Mouse (Mus musculus) G1E-ER4 (cell line): ENCODE data around the gene Gm10720. TPM values are rescaled to one million over a fixed set of nuclear protein-coding genes. Genes with fewer than 3 reads are reported as not detected.
"Not testable (repeated sequence)": the region's sequence is repeated elsewhere in the genome, so short reads cannot be mapped to it uniquely, and the experiment has no call there.

Experiments used
- GATA1 ChIP-seq: IDR thresholded peaks from one replicate; pipeline ENCODE4 v1.8.0; 2012; ENCODE audit warnings: low read length, inconsistent platforms
- polyA plus RNA-seq: library from polyadenylated mRNA; stranded (reverse); fragments of >175 nt; gene quantifications from 2 replicates; pipeline ENCODE4 v1.2.3, GENCODE M21; 2012

Gm10720 gene
- not detected in 2 replicates for polyA plus RNA-seq

DNA sequence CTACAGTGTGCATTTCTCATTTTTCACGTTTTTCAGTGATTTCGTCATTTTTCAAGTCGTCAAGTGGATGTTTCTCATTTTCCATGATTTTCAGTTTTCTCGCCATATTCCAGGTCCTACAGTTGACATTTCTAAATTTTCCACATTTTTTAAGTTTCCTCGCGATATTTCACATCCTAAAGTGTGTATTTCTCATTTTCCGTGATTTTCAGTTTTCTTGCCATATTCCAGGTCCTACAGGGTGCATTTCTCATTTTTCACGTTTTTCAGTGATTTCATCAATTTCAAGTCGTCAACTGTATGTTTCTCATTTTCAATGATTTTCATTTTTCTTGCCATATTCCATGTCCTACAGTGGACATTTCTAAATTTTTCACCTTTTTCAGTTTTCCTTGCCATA lies at the start of gene Gm10720:
Gm10720 (plus strand) TSS at position 301 of the 400 bp plus-strand sequence.
- not testable (repeated sequence) for TF ChIP-seq GATA1

DNA sequence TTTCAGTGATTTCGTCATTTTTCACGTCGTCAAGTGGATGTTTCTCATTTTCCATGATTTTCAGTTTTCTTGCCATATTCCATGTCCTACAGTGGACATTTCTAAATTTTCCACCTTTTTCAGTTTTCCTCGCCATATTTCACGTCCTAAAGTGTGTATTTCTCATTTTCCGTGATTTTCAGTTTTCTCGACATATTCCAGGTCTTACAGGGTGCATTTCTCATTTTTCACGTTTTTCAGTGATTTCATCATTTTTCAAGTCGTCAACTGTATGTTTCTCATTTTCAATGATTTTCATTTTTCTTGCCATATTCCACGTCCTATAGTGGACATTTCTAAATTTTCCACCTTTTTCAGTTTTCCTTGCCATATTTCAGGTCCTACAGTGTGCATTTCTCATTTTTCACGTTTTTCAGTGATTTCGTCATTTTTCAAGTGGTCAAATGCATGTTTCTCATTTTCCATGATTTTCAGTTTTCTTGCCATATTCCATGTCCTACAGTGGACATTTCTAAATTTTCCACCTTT lies 14.9 kb upstream of the Gm10720 start, which contains the start of gene Gm10722:
Gm10722 (plus strand) TSS at position 478 of the 528 bp plus-strand sequence.
- TF ChIP-seq GATA1, result not testable (repeated sequence)

DNA sequence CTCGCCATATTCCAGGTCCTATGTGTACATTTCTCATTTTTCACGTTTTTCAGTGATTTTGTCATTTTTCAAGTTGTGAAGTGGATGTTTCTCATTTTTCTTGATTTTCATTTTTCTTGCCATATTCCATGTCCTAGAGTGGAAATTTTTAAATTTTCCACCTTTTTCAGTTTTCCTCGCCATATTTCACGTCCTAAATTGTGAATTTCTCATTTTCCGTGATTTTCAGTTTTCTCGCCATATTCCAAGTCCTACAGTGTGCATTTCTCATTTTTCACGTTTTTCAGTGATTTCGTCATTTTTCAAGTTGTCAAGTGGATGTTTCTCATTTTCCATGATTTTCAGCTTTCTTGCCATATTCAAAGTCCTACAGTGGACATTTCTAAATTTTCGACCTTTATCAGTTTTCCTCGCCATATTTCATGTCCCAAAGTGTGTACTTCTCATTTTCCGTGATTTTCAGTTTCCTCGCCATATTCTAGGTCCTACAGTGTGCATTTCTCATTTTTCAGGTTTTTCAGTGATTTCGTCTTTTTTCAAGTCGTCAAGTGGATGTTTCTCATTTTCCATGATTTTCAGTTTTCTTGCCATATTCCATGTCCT lies 12.6 kb upstream of the Gm10720 start, which contains the start of gene Gm11168:
Gm11168 (plus strand) TSS at position 553 of the 603 bp plus-strand sequence.
- TF ChIP-seq GATA1, result not testable (repeated sequence)

DNA sequence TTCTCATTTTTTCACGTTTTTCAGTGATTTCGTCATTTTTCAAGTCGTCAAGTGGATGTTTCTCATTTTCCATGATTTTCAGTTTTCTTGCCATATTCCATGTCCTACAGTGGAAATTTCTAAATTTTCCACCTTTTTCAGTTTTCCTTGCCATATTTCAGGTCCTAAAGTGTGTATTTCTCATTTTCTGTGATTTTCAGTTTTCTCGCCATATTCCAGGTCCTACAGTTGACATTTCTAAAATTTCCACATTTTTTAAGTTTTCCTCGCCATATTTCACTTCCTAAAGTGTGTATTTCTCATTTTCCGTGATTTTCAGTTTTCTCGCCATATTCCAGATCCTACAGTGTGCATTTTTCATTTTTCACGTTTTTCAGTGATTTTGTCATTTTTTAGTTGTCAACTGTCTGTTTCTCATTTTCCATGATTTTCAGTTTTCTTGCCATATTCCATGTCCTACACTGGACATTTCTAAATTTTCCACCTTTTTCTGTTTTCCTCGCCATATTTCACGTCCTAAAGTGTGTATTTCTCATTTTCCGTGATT lies 2.6 kb upstream of the Gm10720 start, which contains the start of gene Gm10721:
Gm10721 (plus strand) TSS at position 408 of the 547 bp plus-strand sequence.
- TF ChIP-seq GATA1, result not testable (repeated sequence)

GRCm38 (mm10) chr9:3017108-3017507 lies 1.7 kb downstream of the Gm10720 start, which contains the start of gene Gm10719:
Gene Gm10719, plus strand, starts transcription at chr9:3017408.
- TF ChIP-seq GATA1, result not testable (repeated sequence)

DNA sequence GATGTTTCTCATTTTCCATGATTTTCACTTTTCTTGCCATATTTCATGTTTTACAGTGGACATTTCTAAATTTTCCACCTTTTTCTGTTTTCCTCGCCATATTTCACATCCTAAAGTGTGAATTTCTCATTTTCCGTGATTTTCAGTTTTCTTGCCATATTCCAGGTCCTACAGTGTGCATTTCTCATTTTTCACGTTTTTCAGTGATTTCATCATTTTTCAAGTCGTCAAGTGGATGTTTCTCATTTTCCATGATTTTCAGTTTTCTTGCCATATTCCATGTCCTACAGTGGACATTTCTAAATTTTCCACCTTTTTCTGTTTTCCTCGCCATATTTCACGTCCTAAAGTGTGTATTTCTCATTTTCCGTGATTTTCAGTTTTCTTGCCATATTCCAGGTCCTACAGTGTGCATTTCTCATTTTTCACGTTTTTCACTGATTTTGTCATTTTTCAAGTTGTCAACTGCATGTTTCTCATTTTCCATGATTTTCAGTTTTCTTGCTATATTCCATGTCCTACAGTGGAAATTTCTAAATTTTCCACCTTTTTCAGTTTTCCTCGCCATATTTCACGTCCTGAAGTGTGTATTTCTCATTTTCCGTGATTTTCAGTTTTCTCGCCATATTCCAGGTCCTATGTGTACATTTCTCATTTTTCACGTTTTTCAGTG lies 8.0 kb downstream of the Gm10720 start, which contains the start of gene Gm10718:
Gm10718 (plus strand) TSS at position 236 of the 673 bp plus-strand sequence.
- not testable (repeated sequence) for TF ChIP-seq GATA1

- not testable (repeated sequence) for TF ChIP-seq GATA1
Measured at GRCm38 (mm10) chr9:3024912-3025467, 9.5 kb downstream of the Gm10720 start, which contains the start of gene Gm10717. Gene Gm10717, plus strand, starts transcription at chr9:3025417.

GRCm38 (mm10) chr9:3034299-3034698 lies 18.8 kb downstream of the Gm10720 start, which contains the start of gene Gm17535:
Gene Gm17535, plus strand, starts transcription at chr9:3034599.
- TF ChIP-seq GATA1, result not testable (repeated sequence)

DNA sequence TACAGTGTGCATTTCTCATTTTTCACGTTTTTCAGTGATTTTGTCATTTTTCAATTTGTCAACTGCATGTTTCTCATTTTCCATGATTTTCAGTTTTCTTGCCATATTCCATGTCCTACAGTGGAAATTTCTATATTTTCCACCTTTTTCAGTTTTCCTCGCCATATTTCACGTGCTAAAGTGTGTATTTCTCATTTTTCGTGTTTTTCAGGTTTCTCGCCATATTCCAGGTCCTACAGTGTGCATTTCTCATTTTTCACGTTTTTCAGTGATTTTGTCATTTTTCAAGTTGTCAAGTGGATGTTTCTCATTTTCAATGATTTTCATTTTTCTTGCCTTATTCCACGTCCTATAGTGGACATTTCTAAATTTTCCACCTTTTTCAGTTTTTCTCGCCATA lies 21.1 kb downstream of the Gm10720 start, which contains the start of gene Gm10715:
Gm10715 (plus strand) TSS at position 301 of the 400 bp plus-strand sequence.
- not testable (repeated sequence) for TF ChIP-seq GATA1

Other genes starting within 250 kb of the Gm10720 start
- gene Gm10722, start 14.7 kb upstream of the Gm10720 start, polyA plus RNA-seq, result 0.16 TPM in 1 of 2 replicates, not detected in the other
- 0.23 TPM in 1 of 2 replicates, not detected in the other for gene Gm11168, start 12.3 kb upstream of the Gm10720 start, polyA plus RNA-seq
- gene Gm10721, start 2.5 kb upstream of the Gm10720 start, polyA plus RNA-seq, result 0.37 TPM in 1 of 2 replicates, not detected in the other
- 0.66 and 1.8 TPM in 2 replicates for gene Gm10719, start 1.8 kb downstream of the Gm10720 start, polyA plus RNA-seq
- gene Gm10718, start 7.9 kb downstream of the Gm10720 start, polyA plus RNA-seq, result 1.5 and 2.5 TPM in 2 replicates
- gene Gm10717, start 9.8 kb downstream of the Gm10720 start, polyA plus RNA-seq, result 0.29 and 0.43 TPM in 2 replicates
- 0.13 TPM in 1 of 2 replicates, not detected in the other for gene Gm17535, start 18.9 kb downstream of the Gm10720 start, polyA plus RNA-seq
- not detected in 2 replicates for gene Gm10715, start 21.2 kb downstream of the Gm10720 start, polyA plus RNA-seq